Mouse (Mus musculus): Measurements from ENCODE around the gene Ubl3. TPM values are rescaled to one million over a fixed set of nuclear protein-coding genes. Genes with fewer than 3 reads are reported as not detected.

Gene Ubl3
- 92.6 and 124 TPM in 2 replicates for polyA plus RNA-seq (2015; fragmentation: Nextera tagmentation; extraction: Ambion mirVana)

GRCm38 (mm10) chr5:148552187-148553071 is at the start of gene Ubl3:
Gene Ubl3 (minus strand): TSS chr5:148552789.

Other genes with a start within 250 kb of the Ubl3 start
- 19.8 and 32.9 TPM in 2 replicates for gene Slc7a1, start 152.9 kb downstream of the Ubl3 start, polyA plus RNA-seq (2015; fragmentation: Nextera tagmentation; extraction: Ambion mirVana)